Mouse (Mus musculus) megakaryocyte, adult 5-6 weeks (primary cell): ENCODE measurements at regions not wholly inside any gene's neighbourhood (a gene's known extent, or its start where the extent isn't known, plus 50 kb on each side); places are given as distances from the start of the nearest gene placed in this dataset.

Source experiments
- ATAC-seq: 2 replicates; pipeline ENCODE4 v1.8.0; 2016; ENCODE audit warnings: mild to moderate bottlenecking, inconsistent platforms; ENCODE audit not compliant: poor library complexity, severe bottlenecking

DNA sequence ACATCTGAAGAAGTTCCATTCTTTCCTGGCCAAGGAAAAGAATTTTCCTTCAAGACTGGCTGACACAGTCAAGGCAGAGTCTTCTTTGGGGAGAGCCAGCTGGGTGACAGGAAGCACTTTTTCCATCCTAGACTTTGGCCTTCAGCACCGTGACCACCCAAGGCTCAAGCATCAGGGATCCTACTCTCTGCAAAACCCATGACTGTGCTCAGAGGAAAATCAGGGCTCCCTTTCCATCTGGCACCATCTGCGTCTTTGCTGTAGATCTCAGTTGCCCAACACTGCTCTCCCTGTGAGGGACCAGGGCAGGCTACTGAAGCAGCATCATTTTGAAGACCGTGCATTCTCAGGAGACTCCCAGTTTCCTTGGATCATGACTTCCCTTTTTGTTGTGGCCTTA lies 51.1 kb upstream of the 1700012B07Rik start:
- ATAC-seq = 0 out of 2 replicates have a peak, but pooled peaks have one; percentile 13
